Mouse (Mus musculus) naive thymus-derived CD4-positive, alpha-beta T cell, adult 2 months (primary cell): Measurements from ENCODE around the gene Ptpn13.

Experiments used
- DNase-seq: peaks from one replicate; pipeline ENCODE4 v3.0.0-alpha.2; 2011; ENCODE audit warnings: low read depth

Ptpn13 gene

DNA sequence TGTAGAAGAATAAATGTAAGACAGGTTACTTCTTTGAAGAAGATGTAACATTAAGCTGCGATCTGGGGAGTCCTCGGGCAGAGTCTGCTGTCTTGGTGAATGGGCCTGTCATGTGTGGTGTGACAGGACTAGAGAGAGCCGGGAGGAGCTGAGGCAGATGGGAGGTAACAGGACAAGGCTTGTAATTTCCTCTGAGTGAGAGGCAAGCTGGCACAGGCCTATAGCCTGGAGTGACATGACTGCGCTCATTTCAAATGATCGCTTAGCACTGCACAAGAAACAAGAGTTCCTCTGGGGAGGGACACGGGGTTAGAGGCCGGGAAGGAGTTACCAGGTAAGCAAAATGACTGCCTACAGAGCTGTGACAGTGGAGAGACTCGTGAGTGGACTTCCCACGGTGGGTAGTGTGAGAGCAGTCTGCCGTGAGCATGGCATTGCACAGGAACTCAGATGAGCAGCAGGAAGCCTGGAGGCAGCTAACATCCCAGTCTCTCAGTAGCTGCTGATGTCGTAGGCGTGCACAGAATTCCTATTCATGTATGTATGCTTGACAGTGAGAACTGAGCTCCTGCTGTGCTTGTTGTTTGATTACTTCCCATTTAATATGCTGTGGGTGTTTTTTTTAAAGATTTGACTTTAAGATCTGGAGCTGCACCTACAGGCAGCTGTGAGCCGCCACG, 171.6 kb downstream of the Ptpn13 start:
- no peak for DNase-seq

DNA sequence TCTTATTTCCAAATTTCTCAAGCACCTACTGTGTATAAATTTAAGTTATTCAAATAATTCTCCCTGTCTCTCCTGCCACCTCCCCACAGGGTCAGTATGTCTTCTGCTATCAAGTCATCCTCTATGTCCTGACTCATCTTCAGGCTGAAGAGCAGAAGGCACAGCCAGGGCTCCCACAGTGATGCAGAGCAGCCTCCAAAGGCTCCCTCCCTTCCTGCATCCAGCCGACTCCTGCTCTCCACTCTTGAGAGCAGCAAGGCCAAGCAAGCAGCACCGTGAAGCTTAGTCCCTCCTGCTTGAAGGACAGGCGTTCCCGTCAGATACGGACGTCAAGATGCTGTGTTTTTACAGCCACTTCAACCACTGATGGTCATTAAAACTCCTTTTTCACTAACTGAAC, 172.6 kb downstream of the Ptpn13 start:
- no peak for DNase-seq

- DNase-seq = no peak
Observed at GRCm38 (mm10) chr5:103598264-103598663, 173.3 kb downstream of the Ptpn13 start.

DNA sequence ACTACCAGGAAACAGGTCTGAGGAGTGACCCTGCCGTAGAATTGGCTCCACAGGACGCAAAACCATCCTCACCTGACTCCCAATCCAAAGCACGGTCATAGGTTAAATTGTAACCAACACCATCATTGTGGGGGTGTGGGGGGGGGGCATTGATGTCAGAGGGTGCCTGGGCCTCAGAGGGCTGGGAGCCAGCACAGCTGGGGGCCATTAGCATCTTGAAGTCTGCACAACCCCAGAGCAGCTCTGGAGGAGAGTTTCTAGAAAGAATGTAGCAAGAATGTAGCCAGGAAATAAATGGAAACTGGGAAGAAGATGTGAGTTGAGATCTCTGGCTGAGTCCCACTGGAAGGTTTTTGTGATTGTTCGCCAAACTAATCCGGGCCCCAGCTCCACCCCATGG, 173.9 kb downstream of the Ptpn13 start:
- no peak for DNase-seq

DNA sequence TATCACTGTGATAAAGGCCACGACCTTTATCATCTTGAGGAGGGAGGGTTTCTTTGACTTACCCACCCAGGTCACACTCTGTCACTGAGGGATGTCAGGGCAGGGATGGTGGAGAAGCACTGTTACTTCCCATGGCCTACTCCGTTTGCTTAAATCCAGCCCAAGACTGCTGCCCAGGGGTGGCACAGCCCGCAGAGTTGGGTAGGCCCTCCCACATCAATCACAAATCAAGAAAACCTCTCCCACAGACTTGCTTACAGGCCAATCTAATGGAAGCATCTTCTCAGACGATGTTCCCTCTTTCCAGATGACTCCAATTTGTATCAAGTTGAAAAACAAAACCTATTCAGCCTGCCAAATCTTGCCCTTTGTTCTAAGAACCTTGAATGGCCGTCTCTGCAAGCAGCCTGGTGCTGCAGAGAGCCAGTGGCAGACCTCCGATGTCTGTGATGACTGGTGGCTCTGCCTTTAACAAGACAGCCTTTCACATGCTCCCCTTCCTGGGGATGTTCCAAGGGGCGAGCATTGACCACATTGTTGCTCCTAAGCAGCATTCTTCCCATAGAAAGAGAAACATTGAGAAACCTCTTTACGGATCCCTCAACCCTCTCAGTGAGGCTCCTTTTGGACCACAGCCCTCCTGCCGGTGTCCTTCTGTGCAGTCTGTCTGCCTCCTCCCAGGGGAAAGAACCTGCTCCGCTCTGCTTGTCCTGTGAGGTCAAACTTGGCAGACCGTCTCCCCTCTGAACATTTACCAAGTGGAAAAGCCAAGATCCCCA, 178.3 kb downstream of the Ptpn13 start:
- DNase-seq = no peak

DNA sequence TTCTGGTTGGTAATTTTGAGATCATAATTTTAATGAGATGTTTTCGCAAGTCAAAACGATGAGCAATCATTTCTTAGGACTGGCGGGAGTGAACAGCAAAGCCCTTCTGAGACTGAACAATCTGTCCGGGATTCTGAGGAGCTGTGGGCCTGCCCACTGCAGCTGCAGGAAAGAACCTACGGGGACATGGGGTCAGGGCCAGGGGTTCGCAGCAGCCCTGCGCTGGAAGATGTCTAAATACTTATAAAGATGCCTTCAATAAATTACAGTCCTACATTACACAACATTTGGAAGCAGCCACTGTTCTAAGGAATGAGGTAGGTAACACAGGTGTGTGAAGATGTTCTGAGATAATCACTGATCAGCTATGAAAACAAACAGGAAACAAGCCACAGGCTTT, 180.7 kb downstream of the Ptpn13 start:
- no peak for DNase-seq

GRCm38 (mm10) chr5:103610148-103610547, 185.2 kb downstream of the Ptpn13 start:
- DNase-seq = no peak

GRCm38 (mm10) chr5:103610856-103611472, 186.0 kb downstream of the Ptpn13 start:
- DNase-seq = no peak

DNA sequence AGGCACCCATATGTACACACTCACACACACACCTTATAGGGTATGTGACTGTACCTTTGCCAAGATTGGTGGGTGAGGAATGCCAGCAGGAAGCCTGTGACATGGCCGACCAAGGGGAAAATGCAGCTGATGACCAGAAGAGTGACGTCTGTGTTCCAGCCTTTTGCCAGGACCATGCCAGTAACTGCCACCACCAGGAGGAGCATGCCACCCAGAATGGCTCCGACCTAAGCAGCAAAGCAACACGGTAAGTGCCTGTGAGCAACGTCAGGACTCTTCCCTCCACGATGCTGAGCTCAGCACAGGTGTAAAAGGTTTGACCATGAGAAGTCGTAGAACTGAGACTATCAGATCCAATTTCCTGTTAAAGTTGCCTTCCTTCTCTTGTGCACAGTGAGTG, 187.3 kb downstream of the Ptpn13 start:
- DNase-seq = no peak

- no peak for DNase-seq
Observed at GRCm38 (mm10) chr5:103614356-103614755, 189.4 kb downstream of the Ptpn13 start.

DNA sequence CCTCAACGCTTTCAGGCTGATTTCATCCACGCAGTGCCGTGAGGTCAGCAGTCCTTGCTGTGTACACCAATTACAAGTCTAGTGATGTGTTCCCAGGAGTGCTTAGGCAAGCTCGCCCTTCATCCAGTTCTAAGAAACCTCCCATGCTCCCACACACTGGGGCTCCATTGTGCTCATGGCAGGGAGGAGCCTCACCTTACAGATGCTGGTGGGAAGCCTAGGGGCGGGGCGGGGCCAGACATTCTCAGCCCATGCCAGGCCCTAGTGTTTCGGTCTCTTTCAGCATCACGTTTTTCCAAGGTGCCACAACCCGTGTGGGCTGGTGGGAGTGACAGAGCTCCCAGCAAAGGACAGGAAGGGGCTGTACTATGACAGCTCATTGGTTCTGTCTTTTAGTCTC, 192.2 kb downstream of the Ptpn13 start:
- DNase-seq = no peak

GRCm38 (mm10) chr5:103620301-103620973, 195.4 kb downstream of the Ptpn13 start:
- no peak for DNase-seq

DNA sequence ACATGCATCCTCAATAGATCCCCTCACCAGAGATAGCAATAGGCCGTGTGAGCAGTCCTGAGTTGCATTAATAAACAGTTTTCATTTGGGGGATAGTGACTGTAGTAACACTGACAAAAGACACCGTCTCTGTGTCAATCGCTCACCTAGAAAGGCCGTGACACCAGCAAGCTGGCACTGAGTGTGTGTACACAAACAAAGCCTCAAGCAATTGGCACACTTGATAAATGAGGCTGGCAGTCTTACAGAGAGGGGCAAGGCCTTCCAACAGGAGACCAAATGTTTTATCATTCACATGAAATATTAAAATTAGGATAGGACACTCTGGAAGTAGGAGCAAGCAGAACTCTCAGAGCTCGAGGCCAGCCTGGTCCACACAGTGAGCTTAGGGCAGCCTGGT, 197.3 kb downstream of the Ptpn13 start:
- DNase-seq = no peak

GRCm38 (mm10) chr5:103624831-103625230, 199.8 kb downstream of the Ptpn13 start:
- no peak for DNase-seq

- DNase-seq = no peak
Observed at GRCm38 (mm10) chr5:103628499-103628898, 203.5 kb downstream of the Ptpn13 start.

DNA sequence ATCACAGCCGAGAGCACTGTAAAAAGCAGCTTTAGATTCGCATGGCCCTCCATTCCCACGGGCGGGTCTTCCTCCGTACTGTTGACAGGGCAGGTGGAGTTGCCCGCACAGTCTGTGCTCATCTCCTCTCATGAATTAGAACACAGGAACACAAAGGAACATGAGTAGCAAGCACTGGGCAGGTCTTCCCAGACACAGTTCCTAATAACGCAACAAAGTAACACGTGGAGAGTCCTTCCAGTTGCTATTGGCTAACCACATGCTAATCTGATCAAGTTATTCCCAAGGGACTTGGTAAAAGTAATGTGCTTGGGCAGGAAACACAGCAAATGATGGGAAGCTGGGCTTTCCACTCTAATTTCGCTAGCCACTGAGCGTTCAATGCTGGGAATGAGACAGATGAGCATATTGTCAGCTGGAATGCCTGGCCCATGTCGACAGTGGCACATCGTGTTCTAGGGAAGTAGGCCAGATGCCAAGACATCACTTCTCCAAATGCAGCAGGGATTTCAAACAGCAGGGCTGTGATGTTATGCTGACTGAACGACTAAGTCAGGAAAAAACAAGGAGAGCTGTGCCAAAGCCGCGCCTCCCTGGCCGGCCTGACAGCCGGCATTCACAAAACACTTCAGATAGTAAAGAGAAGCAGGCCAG, 204.2 kb downstream of the Ptpn13 start, which contains the start of gene Slc10a6:
TSS of gene Slc10a6 (minus strand) at position 293 of the 654 bp plus-strand sequence.
- no peak for DNase-seq

DNA sequence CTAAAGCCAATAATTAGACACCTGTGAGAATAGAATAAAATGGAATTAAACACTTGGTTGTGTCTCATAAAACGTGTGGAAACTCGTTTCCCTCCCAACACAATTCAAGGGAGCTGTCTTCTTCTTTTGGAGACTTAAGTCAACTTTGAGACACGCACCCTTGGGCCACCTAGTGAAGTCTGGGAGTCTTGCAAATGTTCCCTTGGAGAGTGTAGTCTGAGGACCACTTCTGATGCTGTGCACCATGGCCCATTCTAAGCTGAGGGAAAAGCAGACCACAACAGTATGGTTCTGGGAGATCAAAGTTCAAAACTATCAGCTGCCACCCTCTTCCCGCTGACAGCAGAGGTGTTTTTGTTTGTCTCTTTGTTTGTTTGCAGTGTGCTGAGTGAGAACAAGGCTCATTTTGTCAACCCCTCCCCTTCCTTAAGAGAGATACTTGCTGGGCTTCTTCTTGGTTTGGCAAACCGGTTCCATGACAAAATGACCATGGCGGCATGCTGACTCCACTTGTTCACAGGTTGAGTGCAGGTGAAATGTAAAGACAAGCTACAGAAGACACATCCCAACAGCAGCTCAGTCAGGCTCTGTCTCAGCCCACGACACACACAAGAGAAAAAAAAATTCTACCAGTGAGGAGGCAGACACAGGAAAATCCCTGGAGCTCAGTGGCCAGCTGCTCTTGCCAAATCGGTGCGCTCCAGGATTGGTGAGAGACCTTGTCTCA, 205.0 kb downstream of the Ptpn13 start:
- DNase-seq = no peak

- no peak for DNase-seq
Observed at GRCm38 (mm10) chr5:103637162-103637561, 212.2 kb downstream of the Ptpn13 start.

GRCm38 (mm10) chr5:103644167-103644566, 219.2 kb downstream of the Ptpn13 start:
- no peak for DNase-seq

- no peak for DNase-seq
Observed at GRCm38 (mm10) chr5:103647320-103647719, 222.3 kb downstream of the Ptpn13 start.
